Mouse (Mus musculus): ENCODE data around the gene Osbpl3. TPM values are rescaled to one million over a fixed set of nuclear protein-coding genes. Genes with fewer than 3 reads are reported as not detected.
A peak's percentile ranks its signal among the peaks of the same experiment; 100 is the strongest.

Osbpl3 gene
- total RNA-seq, 2 experiments from 2014 or later = 26.2 to 37.8 TPM

DNA sequence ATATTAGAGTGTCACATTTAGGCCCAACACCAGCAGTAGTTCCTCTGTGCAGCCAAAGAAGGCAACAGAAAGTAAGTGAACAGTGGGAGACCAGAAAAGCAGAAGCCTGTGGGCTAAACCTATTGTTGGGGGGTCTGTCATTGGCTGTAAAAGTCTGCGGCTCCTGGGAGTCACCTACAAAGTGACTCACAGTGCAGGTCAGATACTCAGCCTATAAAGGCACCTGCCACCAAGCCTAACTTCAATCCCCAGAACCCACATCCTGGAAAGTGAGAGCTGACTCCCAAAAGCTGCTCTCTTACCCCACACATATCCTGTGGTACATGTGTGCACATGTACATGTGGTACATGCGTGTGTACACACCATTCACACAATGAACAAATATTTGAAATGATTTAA is 124.5 kb downstream of the Osbpl3 start:
- DNase-seq = no peak

DNA sequence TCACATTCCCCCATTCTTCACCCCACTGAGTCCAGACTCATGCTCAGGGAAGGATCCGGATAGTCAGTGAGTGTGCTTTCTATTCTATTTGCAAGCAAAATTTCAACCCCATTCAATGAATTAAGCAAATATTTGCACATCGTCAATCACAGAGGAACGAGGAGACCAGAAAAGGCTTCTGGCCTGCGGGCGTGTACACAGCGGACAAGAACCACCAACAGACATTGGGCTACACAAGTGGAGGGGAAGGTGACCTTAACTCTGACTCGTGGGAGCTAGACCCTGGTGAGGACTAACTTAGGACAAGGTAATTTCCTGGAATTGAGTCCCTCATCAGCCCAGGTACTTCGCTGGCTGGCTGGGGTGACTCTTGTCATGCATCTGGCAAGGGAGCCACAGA is 126.6 kb downstream of the Osbpl3 start:
- no peak for DNase-seq

DNA sequence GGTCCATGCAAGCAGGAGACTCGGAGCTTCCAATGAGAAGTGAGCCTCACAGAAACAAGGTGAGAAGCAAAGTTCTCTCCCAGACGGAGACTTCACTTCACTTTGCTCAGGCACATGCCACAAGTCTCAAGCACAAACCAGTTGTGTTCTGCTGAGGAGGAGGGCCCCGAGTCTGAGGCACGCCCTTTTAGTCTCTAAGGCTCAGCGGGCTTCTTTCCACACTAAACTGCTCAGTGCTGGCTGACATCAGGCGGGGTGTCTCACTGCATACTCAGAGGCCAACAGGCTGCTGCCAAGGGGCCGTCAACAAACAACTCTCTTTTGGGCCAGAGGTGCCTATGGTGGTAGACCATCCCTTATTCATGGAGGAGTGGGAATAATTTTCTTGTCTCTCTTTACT is 127.1 kb downstream of the Osbpl3 start:
- DNase-seq = peak; percentile 23

DNA sequence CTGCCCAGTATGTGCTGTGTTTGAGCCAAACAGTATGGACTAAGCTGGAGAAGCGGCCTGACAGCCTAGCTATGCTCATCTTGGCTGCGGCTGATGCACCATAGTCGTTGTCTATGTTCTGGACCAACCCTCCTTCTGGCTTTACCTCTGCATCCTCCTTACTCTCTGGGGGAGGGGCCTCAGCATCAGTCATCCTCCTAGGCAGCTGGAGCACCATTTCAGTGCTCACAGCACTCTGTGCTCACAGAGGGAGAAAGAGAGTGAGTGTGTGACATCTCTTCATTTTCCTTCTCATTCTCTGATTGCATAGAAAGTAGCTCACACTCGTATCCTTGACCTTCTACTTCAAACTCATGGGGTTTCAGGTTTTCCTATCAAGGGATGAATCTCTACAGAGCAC is 129.8 kb downstream of the Osbpl3 start:
- DNase-seq = no peak

DNA sequence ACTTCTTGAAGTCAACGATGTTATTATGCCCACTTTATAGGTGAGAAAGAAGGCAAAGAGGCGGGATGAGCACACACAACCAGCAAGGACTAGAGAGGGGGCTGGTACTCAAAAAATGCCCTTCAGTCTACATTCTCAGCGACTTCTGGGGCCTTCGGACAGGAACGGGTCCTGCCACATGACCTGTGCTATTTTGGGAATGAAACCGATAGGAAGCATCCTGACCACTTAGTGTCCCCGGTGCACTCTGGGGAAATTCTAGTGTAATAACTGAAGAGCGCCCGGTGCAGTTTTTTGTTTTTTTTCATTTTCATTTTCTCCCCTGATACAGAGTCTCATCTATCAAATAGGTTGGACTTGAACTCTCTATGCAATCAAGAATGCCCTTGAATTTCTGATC is 130.5 kb downstream of the Osbpl3 start:
- DNase-seq = no peak

DNA sequence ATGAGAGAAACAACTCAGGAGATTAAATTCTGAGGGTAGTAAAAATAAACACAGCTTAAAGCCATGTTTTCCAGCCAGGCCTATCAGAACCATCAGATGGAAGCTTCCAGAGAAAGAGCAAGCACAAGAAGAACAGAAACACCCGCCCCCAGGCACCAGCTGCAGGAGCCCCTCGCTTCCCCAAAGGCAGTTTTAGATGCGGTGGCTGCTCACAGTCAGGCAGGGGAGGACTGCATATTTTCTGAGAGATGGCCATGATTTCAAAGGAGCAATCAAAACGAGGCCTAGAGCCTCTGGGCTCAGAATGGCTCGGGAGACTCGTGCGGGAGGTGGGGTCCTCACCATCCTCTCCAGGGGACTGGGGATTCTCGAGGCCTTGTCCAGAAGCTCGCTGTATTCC is 133.4 kb downstream of the Osbpl3 start:
- no peak for DNase-seq

DNA sequence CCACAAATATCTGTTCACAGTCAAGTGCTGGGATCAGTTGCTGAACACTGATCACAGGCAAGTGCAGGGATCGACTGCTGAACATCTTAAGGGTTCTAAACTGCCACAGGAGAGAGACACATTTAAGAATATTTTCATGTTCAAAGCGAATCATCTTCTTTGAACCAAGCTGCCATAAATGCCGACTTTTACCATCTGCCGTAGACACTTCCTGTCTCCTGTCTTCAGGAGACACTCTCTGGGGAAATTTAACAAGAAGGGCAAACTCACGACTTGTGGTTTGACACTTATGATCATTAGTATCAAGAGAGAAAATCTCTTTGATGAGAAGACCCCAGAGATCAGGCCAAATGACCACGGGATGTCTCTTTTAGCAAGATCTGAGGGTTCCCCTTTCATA is 134.3 kb downstream of the Osbpl3 start:
- DNase-seq = no peak

DNA sequence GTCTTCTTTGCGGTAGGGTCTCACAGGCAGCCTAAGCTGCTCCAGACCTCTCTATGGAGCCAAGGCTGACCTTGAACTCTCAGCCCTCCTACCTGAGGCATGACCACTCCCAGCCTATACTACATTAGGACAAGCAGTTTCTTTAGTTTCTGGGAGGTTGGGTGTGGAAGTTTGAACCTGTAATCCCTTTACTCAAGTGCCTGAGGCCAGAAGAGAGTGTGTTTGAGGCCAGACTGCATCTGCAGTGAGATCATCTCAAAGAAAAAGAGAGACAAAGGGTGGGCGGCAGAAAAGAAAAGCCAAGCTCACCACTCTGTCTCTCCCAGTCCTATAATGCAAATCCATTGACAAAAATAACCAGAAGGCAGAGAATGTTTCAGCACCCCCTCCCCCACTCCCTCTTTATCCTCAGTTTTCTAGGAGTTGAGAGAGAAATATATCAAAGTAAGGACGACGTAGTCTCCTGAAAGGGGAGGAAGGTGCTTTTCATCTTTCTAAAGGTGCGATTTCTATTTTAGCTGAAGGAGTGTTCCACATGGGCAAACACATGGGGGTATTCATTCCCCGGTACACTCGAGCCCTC is 137.3 kb downstream of the Osbpl3 start:
- no peak for DNase-seq

DNA sequence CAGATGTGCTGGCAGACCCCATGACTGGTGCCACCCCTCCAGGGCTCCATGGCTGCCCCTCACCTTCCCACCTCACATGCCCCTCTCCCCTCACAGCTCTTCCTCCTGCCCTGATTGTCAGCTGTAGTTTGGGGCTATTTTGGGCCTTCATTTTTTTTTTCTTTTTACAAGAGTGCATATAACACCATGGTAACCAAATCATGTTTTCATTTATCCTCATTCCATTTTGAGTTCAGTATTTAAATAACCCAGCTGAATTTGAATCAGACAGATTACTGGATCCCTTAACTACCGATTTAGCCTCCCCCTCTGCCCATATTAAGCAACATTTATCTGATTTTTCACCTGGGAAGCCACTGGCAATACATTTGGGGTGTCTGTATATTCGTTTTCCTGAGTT is 137.9 kb downstream of the Osbpl3 start:
- no peak for DNase-seq

DNA sequence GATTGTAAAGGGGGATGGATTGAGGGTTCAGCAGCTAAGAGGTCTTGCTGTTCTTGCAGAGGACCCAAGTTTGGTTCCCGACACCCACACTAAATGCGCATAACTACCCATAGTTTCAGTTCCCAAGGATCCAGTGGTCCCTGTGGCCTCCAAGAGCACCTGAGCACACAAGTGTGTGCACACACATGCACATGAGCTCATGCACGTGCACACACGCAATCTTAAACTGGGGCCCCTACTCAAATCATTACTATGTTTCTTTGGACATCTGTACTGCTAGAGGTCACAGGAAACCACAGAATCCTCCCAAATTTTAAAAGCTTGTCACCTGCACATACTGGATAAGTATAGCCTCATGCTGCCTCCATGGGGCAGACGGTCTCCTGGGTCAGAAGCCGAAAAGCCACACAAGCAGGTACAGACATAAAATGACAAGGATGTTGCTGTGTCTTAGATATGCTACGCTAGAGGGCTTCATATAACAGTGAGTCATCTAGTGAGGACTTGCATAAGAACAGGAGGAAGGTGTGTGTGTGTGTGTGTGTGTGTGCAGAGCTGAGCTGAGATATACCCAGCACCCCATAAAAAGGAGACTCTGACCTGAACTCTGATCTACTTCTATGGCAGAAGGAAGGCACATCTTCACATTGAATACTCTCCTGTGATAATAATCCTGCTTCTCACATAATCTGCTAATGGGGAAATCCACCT is 139.1 kb downstream of the Osbpl3 start:
- no peak for DNase-seq

DNA sequence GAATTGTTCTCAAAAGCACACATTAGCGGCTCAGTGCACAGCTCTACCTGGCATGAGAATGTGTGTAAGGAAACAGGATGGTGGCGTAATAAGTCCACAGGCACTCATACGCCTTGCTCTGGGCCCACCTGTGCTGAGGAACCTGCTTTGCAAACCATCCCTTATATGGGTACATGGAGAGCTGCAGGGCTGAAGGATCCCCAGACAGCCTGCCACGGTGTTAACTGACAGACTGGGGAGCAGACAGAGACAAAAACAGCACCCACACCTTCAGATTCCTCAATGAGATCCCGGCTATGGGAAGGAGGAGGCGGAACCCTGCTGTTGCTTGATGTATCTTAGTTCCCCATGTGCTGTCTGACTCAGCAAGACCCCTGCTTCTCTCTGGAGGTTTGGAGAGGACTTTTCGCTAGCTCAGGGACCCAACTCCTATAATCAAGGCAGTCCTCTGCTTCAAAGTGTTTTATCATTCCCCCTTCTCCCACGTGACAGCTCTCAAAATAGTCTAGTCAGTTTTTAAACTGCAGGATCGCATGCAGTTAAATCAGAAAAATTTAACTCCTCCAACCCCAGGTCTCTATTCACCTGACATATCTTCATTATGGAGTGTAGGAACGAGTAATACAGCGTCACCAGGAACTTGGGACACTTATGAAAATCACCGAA is 141.5 kb downstream of the Osbpl3 start:
- DNase-seq = no peak

DNA sequence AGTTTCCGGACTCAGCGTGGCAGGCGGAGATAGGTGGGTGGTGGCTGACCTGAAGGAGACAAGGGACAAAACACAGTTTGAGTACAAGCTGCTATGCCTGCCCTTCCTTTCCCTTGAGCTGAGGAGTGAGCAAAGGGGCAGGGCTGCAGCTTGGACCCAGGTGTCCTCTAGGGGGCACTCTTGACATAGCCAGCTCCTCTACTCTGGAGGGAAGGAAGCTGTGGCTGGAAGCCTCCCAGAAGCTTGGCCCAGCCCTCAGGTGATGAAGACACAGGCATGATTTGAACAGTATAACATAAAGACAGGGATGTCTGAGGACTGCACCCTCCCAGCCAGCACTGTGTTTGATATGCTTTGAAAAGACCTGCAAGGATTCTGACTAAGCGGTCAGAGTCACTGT is 143.4 kb downstream of the Osbpl3 start:
- DNase-seq = peak; percentile 86

DNA sequence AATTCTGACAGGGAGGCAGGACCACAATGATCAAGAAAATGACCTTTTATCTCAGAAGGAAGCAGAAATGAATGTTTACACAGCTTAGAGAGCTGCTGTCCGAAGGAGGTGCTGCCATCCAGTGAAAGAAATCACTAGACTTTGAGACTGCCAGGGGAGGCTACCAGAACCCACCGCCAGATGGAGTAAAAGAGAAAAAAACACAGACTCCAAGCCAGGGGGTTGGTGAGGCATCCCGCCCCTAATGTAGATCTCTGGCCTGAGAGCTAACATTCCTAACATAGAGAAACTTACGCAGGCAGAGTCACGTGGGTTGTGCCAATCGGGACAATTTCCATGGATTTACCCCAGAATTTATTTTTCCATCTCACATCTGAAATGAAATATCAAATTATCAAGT is 147.0 kb downstream of the Osbpl3 start:
- peak; percentile 39 for DNase-seq

DNA sequence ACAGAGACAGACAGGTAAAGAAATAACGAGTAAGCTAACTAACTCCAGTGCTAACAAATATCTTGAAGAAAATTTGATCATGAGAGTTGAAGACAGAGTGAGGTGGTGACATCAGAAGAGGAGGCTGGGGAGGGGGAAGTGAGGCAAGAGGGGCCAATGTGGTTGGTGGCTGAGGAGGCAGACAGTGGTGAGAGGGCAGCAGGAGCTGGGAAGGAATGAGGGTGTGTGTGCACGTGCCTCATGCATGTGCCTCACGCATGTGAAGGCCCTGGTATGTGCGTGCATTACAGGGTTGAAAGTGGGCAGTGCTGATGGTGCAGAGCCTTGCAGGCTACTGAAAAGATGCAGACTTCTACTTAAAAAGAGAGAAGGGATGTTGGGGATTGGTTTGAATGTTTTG is 149.4 kb downstream of the Osbpl3 start:
- no peak for DNase-seq

DNA sequence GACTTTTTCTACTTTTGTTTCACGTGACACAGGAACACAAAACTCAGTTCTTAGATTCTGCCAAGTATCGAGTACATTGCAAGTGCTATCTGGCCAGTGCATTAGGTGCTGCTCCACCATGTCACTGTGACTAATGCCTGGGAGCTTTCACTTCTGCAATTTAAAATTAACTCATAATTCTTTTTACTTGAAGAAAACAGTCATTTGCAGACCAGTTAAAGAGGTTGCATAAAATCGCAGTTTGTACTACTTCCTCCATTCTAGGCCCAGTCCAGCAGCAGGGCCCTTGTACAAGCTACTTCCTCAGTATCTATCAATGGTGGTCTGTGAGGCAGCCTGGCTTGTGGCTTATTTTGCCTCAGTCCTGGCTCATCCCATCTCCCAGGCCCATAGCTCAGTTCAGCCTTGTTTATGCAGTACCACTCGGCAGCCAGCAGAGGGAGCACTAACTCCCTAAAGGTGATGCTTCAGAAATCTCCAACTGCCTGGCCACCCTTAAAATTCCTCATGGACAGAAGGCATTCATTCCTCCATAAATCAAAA is 151.0 kb downstream of the Osbpl3 start:
- DNase-seq = peak; percentile 83

DNA sequence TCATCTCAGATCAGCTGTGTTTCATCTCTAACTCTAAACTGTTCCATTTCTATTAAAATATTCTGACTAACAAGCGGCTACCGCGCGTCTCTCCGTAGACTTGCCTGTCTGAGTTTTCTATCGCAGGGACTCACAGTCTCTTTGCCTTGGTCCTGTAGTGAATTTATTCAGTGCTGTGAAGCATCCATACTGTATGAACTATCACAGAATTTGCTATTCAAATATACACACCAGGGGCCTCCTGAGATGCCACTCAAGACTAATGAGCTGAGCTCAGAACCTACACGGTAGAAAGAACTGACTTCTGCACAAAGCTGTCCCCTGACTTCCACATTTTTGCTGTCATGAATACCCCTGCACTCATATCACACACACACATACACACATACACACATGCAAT is 154.9 kb downstream of the Osbpl3 start:
- no peak for DNase-seq

DNA sequence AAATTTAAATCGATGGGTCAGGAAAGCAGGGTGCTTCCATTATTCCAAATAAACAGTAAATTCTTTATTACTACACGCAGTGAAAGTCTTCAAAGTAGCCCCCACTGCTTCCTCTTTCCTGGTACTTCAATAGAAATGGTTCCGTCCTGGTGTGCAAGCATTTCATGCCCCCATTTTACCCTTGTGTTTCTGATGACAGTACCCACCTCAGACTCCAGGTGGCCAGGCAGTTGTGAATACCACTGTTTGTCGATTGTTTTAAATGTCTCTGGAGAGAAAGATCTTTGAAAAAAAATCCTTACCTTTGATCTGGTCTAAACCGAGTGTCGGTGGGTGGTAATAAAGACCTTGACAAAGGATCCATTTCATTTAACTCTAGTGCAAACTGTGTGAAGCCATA is 155.4 kb downstream of the Osbpl3 start:
- no peak for DNase-seq

DNA sequence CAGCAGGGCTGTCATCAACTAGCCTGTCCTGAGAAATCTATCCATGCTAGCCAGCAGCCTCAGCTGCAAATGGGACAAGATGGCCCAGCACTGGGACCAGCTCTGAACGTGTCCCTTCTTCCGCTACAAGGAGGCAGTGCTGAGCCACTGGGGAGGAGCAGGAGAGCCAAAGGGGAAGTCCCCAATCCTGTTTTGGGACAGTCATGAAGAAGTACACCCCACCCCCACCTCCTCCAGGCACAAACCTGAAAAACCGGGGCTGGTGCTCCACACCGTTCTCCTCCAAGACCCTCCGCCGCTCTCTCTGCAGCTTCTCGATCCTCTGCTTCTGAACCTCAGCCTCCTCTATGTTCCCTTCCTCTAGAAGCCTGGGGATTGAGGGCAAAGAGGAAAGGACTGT is 156.9 kb downstream of the Osbpl3 start:
- DNase-seq = no peak

DNA sequence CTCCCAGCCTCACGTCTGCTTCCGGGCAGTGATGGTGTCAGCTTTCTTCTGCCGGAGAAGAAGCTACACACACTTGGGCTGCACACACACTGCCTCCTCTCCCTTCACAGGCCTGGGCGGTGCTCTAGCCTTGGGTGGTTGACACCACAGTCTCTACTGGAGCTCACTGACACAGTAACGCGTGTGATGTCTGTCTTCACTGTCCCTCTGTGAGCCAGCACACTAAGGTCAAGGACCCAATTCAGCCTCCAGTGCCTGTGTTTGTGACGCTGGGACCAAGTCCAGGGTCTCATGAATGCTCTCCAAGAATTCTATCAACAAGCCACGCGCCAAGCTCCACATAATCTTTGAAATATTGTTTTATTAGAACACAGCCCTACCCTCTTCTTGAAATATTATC is 158.3 kb downstream of the Osbpl3 start:
- DNase-seq = peak; percentile 45

DNA sequence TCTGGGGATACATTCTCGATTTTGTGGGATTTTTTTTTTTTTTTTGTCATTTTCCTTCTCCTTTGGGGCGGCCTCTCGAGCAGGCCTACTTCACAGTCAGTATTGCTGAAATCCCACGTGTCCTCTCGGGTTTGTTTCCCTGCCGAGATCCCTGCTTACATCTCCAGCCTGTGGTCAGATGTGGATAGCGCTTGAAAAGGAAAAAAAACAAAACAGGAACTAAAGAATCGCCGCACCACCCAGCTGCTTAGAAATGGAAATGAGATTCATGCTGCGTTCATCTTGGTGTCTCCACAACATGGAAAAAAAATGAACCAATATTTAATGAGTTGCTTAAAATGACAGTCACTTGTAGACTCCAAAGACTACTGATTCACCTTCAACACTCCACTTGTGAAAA is 160.9 kb downstream of the Osbpl3 start:
- DNase-seq = no peak

DNA sequence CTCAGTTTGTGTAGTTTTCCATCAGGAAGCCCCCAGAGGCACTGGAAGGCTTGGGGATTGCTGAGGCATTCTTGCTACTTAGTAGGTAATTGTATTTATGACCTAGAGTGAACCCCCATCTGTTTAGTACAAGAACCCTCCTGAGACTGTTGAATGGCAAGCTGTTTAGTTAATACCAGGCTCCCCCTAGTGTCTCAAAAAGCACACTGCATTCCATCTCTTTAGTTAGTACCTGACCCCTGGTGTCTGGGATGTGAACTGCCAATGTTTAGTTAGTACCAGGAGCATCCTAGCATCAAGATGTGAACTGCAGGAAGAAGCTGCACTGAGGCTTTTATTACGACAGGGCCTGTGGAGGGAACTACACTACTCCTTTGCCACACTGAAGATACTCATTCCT is 161.9 kb downstream of the Osbpl3 start:
- DNase-seq = peak; percentile 82

DNA sequence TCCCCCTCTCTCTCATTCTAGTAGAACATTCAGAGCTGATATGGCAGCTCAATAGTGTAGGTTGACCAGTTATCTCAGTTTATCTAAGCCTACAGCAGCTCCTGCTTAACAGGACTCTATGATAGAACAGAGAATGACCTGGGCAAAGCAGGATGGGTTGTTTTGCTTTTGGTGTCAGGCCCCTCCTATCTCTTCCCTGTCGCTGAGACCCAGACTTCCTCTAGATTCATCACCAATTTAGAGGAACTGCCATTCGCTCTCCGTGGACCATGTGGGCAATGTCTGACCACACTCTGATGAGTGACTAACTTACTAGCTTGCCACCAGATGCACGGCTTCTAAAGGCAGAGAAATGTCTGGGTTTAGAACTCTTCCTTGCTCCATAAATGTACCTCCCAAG is 164.4 kb downstream of the Osbpl3 start:
- no peak for DNase-seq

DNA sequence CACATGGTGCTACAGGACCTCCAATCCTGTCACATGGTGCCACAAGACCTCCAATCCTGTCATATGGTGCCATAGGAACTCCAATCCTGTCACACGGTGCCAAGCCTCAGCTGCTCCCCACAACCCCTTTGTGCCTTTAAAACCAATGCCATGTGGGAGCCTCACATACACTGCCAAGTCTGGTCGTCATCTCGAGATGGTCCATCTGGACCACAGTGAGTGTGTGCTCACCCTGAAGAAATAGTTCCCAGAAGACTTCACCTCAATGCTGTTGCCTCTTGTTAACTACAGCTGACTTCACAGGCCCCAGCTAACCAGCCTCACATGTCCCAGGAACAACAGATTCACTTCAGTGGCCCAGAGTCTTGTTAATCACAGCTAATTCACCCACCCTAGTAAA is 169.1 kb downstream of the Osbpl3 start:
- DNase-seq = no peak

DNA sequence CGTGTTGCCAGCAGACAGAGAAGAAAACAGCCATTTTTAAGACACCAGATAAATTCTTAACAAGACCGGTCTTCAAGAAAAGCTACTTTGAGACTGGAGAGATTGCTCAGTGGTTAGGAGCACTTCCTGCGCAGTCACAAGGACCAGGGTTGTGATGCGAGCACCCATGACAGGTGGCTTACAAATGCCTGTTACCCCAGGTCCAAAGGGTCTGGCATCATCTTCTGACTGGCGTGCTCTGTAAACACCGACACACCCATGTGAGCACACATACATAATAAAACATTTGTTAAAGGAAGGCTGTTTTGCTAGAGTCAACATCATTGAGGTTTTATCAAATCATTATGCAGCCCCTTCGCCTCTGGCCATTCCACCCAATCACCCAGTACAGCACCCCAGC is 176.4 kb downstream of the Osbpl3 start:
- DNase-seq = no peak

All from adrenal gland, postnatal 10 days (tissue).